Mouse (Mus musculus) neural tube, embryonic 13.5 days (tissue): Measurements from ENCODE around the gene Fam161a. TPM values are rescaled to one million over a fixed set of nuclear protein-coding genes. Genes with fewer than 3 reads are reported as not detected.

ENCODE experiments used
- ATAC-seq: fragments of 200-750 bp; cut with Nextera tagmentation; 2 replicates; pipeline ENCODE4 v1.8.0; 2017; ENCODE audit warnings: low read depth, mild to moderate bottlenecking, moderate TSS enrichment, moderate library complexity
- H3K27ac ChIP-seq: fragments of 300-500 bp; sonication (generic); replicated peaks from 2 replicates; pipeline ENCODE4 v1.5.1; 2015; ENCODE audit warnings: moderate library complexity, mild to moderate bottlenecking, inconsistent platforms
- H3K27me3 ChIP-seq: fragments of 300-500 bp; sonication (generic); 2 replicates; pipeline ENCODE4 v1.6.1; 2015; ENCODE audit warnings: mild to moderate bottlenecking, inconsistent platforms
- H3K36me3 ChIP-seq: fragments of 300-500 bp; sonication (generic); 2 replicates; pipeline ENCODE4 v1.6.1; 2015; ENCODE audit warnings: mild to moderate bottlenecking, inconsistent platforms
- H3K4me1 ChIP-seq: fragments of 300-500 bp; sonication (generic); replicated peaks from 2 replicates; pipeline ENCODE4 v1.6.1; 2015; ENCODE audit warnings: inconsistent platforms
- H3K4me2 ChIP-seq: fragments of 300-500 bp; sonication (generic); 2 replicates; pipeline ENCODE4 v1.6.1; 2015; ENCODE audit warnings: inconsistent platforms, mild to moderate bottlenecking, moderate library complexity
- H3K4me3 ChIP-seq: fragments of 300-500 bp; sonication (generic); 2 replicates; pipeline ENCODE4 v1.5.1; 2015; ENCODE audit warnings: mild to moderate bottlenecking, inconsistent platforms
- H3K9ac ChIP-seq: fragments of 300-500 bp; sonication (generic); 2 replicates; pipeline ENCODE4 v1.6.1; 2015; ENCODE audit warnings: moderate library complexity, mild to moderate bottlenecking, inconsistent platforms
- H3K9me3 ChIP-seq: fragments of 300-500 bp; sonication (generic); 2 replicates; pipeline ENCODE4 v1.6.1; 2016; ENCODE audit warnings: inconsistent platforms
- WGBS: fragments of 180-500 bp; shearing (Covaris S2); methylation state at CpG from one replicate; pipeline ENCODE4 v1.1.7; 2015; 5-methylcytosine and 5-hydroxymethylcytosine counted together
- polyA plus RNA-seq: library from polyadenylated mRNA; unstranded; fragments of >200 nt; fragmentation: Nextera tagmentation; extraction: Ambion mirVana; gene quantifications from 2 replicates; pipeline ENCODE4 v1.2.1, GENCODE M21; 2015

The Fam161a gene
- polyA plus RNA-seq, 1 experiment from 2014 or later: 4.9 TPM

- H3K27me3 ChIP-seq: no peaks in the 10 kb centered on the region
- H3K36me3 ChIP-seq: peaks cover 31% of the 10 kb centered on the region
- H3K4me1 ChIP-seq: peaks cover 77% of the 10 kb centered on the region
- H3K4me2 ChIP-seq: no peak overlapping the region
- no peak overlapping the region for H3K9ac ChIP-seq
- no peak overlapping the region for H3K27ac ChIP-seq
- no peak overlapping the region for H3K4me3 ChIP-seq
- H3K9me3 ChIP-seq: 0 out of 2 replicates have a peak, but pooled peaks cover 3% of the 10 kb centered on the region
- 26% methylated on average over 1 of the region's 1 CpGs for WGBS
- ATAC-seq: no peak
These were observed 28.6 kb upstream of the Fam161a start for GRCm38 (mm10) chr11:22978711-22979110.

- H3K9me3 ChIP-seq: no peaks in the 10 kb centered on the region
- no peak overlapping the region for H3K9ac ChIP-seq
- no peak for ATAC-seq
- peaks cover 26% of the 10 kb centered on the region for H3K36me3 ChIP-seq
- peaks cover 72% of the 10 kb centered on the region for H3K4me1 ChIP-seq
- WGBS: 85% methylated on average over 1 of the region's 1 CpGs
- H3K27ac ChIP-seq: no peak overlapping the region
- no peak overlapping the region for H3K4me3 ChIP-seq
- no peaks in the 10 kb centered on the region for H3K27me3 ChIP-seq
- no peak overlapping the region for H3K4me2 ChIP-seq
These were observed 28.1 kb upstream of the Fam161a start for GRCm38 (mm10) chr11:22979221-22979620.

- H3K27ac ChIP-seq: no peak overlapping the region
- H3K36me3 ChIP-seq: peaks cover 23% of the 10 kb centered on the region
- no peaks in the 10 kb centered on the region for H3K27me3 ChIP-seq
- peak overlapping the region; percentile 84 for H3K4me2 ChIP-seq
- H3K9ac ChIP-seq: peak overlapping the region; percentile 78
- ATAC-seq: peak; percentile 9; the same call in 1 of the 2 replicates
- H3K4me3 ChIP-seq: peak overlapping the region; percentile 65
- 43% methylated on average over 4 of the region's 4 CpGs for WGBS
- peaks cover 57% of the 10 kb centered on the region for H3K4me1 ChIP-seq
- H3K9me3 ChIP-seq: no peaks in the 10 kb centered on the region
These were observed 26.3 kb upstream of the Fam161a start for GRCm38 (mm10) chr11:22981041-22981440.

- Histone ChIP-seq H3K9me3 (no peaks in the 10 kb centered on the region), H3K4me2 (peak overlapping the region; percentile 84), H3K27ac (peak overlapping the region; percentile 95), H3K36me3 (peaks cover 19% of the 10 kb centered on the region), H3K9ac (peak overlapping the region; percentile 78), H3K4me3 (peak overlapping the region; percentile 65), H3K4me1 (peaks cover 52% of the 10 kb centered on the region), H3K27me3 (no peaks in the 10 kb centered on the region)
- WGBS: 3% methylated on average over 12 of the region's 12 CpGs
- peak; percentile 59 for ATAC-seq
These were observed 25.8 kb upstream of the Fam161a start for GRCm38 (mm10) chr11:22981543-22981950.

GRCm38 (mm10) chr11:22981984-22982757 is 25.2 kb upstream of the Fam161a start, which contains the start of the genes Gm28048 and Commd1:
Gene Gm28048 (minus strand): TSS chr11:22982090.
Gene Commd1 (minus strand): TSS chr11:22982382.
- peak within 1 kb of the TSS; percentile 78 for H3K9ac ChIP-seq
- H3K27me3 ChIP-seq: no peaks in the 10 kb centered on the region
- 4% methylated on average over 41 of the region's 42 CpGs for WGBS
- H3K4me1 ChIP-seq: peaks cover 46% of the 10 kb centered on the region
- peak within 1 kb of the TSS; percentile 65 for H3K4me3 ChIP-seq
- H3K27ac ChIP-seq: peak within 1 kb of the TSS; percentile 95
- peak within 1 kb of the TSS; percentile 84 for H3K4me2 ChIP-seq
- ATAC-seq: peak; percentile 95
- peaks cover 12% of the 10 kb centered on the region for H3K36me3 ChIP-seq
- no peaks in the 10 kb centered on the region for H3K9me3 ChIP-seq

- Histone ChIP-seq H3K36me3 (peaks cover 6% of the 10 kb centered on the region), H3K27ac (peak overlapping the region; percentile 95; the same call in 1 of the 2 replicates), H3K9me3 (no peaks in the 10 kb centered on the region), H3K9ac (no peak overlapping the region), H3K27me3 (no peaks in the 10 kb centered on the region), H3K4me2 (peak overlapping the region; percentile 84), H3K4me1 (peaks cover 39% of the 10 kb centered on the region), H3K4me3 (peak overlapping the region; percentile 65; the same call in 1 of the 2 replicates)
- WGBS: 77% methylated on average over 6 of the region's 6 CpGs
- ATAC-seq: no peak
These were observed 24.5 kb upstream of the Fam161a start for GRCm38 (mm10) chr11:22982846-22983245.

GRCm38 (mm10) chr11:22985510-22985909 is 21.8 kb upstream of the Fam161a start:
- WGBS: 81% methylated on average over 3 of the region's 3 CpGs

GRCm38 (mm10) chr11:22987357-22987756 is 20.0 kb upstream of the Fam161a start:
- no peak for ATAC-seq
- 47% methylated on average over 2 of the region's 2 CpGs for whole genome bisulfite sequencing
- Histone ChIP-seq H3K4me3 (no peak overlapping the region), H3K27me3 (no peaks in the 10 kb centered on the region), H3K4me2 (no peak overlapping the region), H3K9ac (no peak overlapping the region), H3K36me3 (no peaks in the 10 kb centered on the region), H3K9me3 (no peaks in the 10 kb centered on the region), H3K4me1 (peaks cover 23% of the 10 kb centered on the region), H3K27ac (no peak overlapping the region)

More at GRCm38 (mm10) chr11:22985510-22985909, 21.8 kb upstream of the Fam161a start:
- no peaks in the 10 kb centered on the region for H3K36me3 ChIP-seq
- H3K4me1 ChIP-seq: peaks cover 23% of the 10 kb centered on the region
- H3K4me2 ChIP-seq: no peak overlapping the region
- H3K9ac ChIP-seq: no peak overlapping the region
- no peak for ATAC-seq
- no peak overlapping the region for H3K4me3 ChIP-seq
- H3K9me3 ChIP-seq: no peaks in the 10 kb centered on the region
- no peak overlapping the region for H3K27ac ChIP-seq
- H3K27me3 ChIP-seq: no peaks in the 10 kb centered on the region

- no peaks in the 10 kb centered on the region for H3K27me3 ChIP-seq
- H3K9ac ChIP-seq: peak overlapping the region; percentile 97
- ATAC-seq: 0 out of 2 replicates have a peak, but pooled peaks have one; percentile 2
- H3K4me1 ChIP-seq: peaks cover 21% of the 10 kb centered on the region
- H3K4me3 ChIP-seq: peak overlapping the region; percentile 90
- H3K9me3 ChIP-seq: no peaks in the 10 kb centered on the region
- H3K27ac ChIP-seq: peak overlapping the region; percentile 94
- H3K4me2 ChIP-seq: peak overlapping the region; percentile 98
- WGBS: 64% methylated on average over 1 of the region's 1 CpGs
- H3K36me3 ChIP-seq: peaks cover 14% of the 10 kb centered on the region
These were observed 17.5 kb upstream of the Fam161a start for GRCm38 (mm10) chr11:22989786-22990185.

GRCm38 (mm10) chr11:22990393-22991126 is 16.8 kb upstream of the Fam161a start, which contains the start of gene Cct4:
Gene Cct4 (plus strand): TSS chr11:22990519.
- H3K9me3 ChIP-seq: no peaks in the 10 kb centered on the region
- ATAC-seq: peak; percentile 98
- peak within 1 kb of the TSS; percentile 98 for H3K4me2 ChIP-seq
- peaks cover 21% of the 10 kb centered on the region for H3K4me1 ChIP-seq
- under 1% methylated on average over 66 of the region's 66 CpGs for WGBS
- peak within 1 kb of the TSS; percentile 97 for H3K9ac ChIP-seq
- H3K36me3 ChIP-seq: peaks cover 21% of the 10 kb centered on the region
- peak within 1 kb of the TSS; percentile 90 for H3K4me3 ChIP-seq
- H3K27ac ChIP-seq: peak within 1 kb of the TSS; percentile 94
- H3K27me3 ChIP-seq: no peaks in the 10 kb centered on the region

GRCm38 (mm10) chr11:22991218-22991835 is 16.0 kb upstream of the Fam161a start:
- 11% methylated on average over 14 of the region's 14 CpGs for WGBS
- Histone ChIP-seq H3K27ac (no peak overlapping the region), H3K4me3 (peak overlapping the region; percentile 90), H3K4me2 (peak overlapping the region; percentile 98), H3K9me3 (no peaks in the 10 kb centered on the region), H3K4me1 (peaks cover 21% of the 10 kb centered on the region), H3K36me3 (peaks cover 27% of the 10 kb centered on the region), H3K27me3 (no peaks in the 10 kb centered on the region), H3K9ac (peak overlapping the region; percentile 97)
- ATAC-seq: no peak
